Comparison of ENCODE assay signal across 10 mouse cellular contexts in the genomic region with DNA sequence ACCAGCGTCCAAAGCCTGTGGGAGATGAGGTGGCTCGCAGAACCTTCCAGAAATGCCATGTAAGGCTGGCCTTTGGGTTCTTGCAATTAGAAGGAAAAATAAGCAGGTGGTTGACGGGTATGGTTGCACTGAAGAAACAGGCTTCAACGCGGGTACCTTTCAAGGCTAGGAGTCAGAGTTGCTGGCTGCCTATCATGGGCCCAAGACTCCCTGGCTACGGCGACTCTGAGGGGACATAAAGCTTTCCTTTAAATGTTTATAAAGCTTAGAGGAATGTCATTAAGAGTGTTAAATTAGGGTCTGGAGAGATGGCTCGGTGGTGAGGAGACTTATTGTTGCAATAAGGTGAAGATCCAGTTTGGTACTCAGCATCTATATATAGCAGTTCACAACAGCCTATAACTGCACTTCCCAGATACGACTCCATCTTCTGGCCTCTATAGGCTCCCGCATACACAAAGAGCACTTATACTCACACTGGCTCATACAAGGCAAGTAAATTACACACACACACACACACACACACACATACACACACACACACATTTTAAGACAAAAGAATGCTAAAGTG. TPM values are rescaled to one million over a fixed set of nuclear protein-coding genes. Genes with fewer than 3 reads are reported as not detected.
A peak's percentile ranks its signal among the peaks of the same experiment; 100 is the strongest.
DNase-seq lines count a peak whose midpoint lies in the region; ATAC-seq lines count a peak whose summit lies in the region.
"Had no signal": no experiment of that assay in that cellular context is flagged by ENCODE, and none has a peak within 500 bp of the region (broad histone marks: within the 10 kb centered on the region; RNA-seq: fewer than 3 reads in every experiment).

No protein-coding gene starts in this region.

- WGBS in heart, embryonic 11.5 days (ENCODE audit: insufficient replicate concordance), result 35% methylated on average over 10 of the region's 10 CpGs
- WGBS in embryonic facial prominence, embryonic 12.5 days, result 32% methylated on average over 10 of the region's 10 CpGs
- WGBS in limb, embryonic 12.5 days, result 34% methylated on average over 10 of the region's 10 CpGs
- 28% methylated on average over 10 of the region's 10 CpGs for WGBS in neural tube, embryonic 15.5 days

- no peak overlapping the region for H3K27ac ChIP-seq in heart, embryonic 11.5 days (ENCODE audit: low read depth, low read length)
- no peak overlapping the region for H3K27ac ChIP-seq in embryonic facial prominence, embryonic 12.5 days
- H3K27ac ChIP-seq in limb, embryonic 12.5 days, result peak overlapping the region; percentile 43; the same call in 1 of the 2 replicates
- peak overlapping the region; percentile 68 for H3K27ac ChIP-seq in neural tube, embryonic 15.5 days (replicated peaks)

- DNase-seq in heart, adult 8-10 months (ENCODE audit: low spot score), result no peak
- DNase-seq in 416B (ENCODE audit: low read depth), result peak; percentile 81
- DNase-seq in layer of hippocampus, adult 11-12 months (ENCODE audit: low spot score), result no peak
- no peak for DNase-seq in thymus, postnatal 25 days

- ATAC-seq in heart, embryonic 11.5 days (replicated peaks; ENCODE audit: insufficient number of reproducible peaks, low FRiP score, low TSS enrichment), result no peak
- ATAC-seq in embryonic facial prominence, embryonic 12.5 days (ENCODE audit: insufficient number of reproducible peaks, insufficient read depth, low FRiP score, low TSS enrichment), result peak; percentile 22; the same call in 1 of the 2 replicates
- ATAC-seq in limb, embryonic 12.5 days (ENCODE audit: insufficient number of reproducible peaks, insufficient read depth, low FRiP score, low TSS enrichment, low read depth), result peak; percentile 49
- peak; percentile 81 for ATAC-seq in neural tube, embryonic 15.5 days (ENCODE audit: low FRiP score)

- no peaks in the 10 kb centered on the region for H3K9me3 ChIP-seq in heart, embryonic 11.5 days (replicated peaks; ENCODE audit: control insufficient read depth, low read length)
- no peaks in the 10 kb centered on the region for H3K9me3 ChIP-seq in embryonic facial prominence, embryonic 12.5 days
- no peaks in the 10 kb centered on the region for H3K9me3 ChIP-seq in limb, embryonic 12.5 days
- H3K9me3 ChIP-seq in neural tube, embryonic 15.5 days (replicated peaks), result no peaks in the 10 kb centered on the region

- H3K9ac ChIP-seq in heart, embryonic 11.5 days (ENCODE audit: low read depth, low read length), result peak overlapping the region; percentile 50; the same call in 1 of the 2 replicates
- peak overlapping the region; percentile 40 for H3K9ac ChIP-seq in embryonic facial prominence, embryonic 12.5 days
- H3K9ac ChIP-seq in limb, embryonic 12.5 days (replicated peaks), result peak overlapping the region; percentile 48
- H3K9ac ChIP-seq in neural tube, embryonic 15.5 days (replicated peaks), result peak overlapping the region; percentile 48

- H3K36me3 ChIP-seq in heart, embryonic 11.5 days (ENCODE audit: control insufficient read depth, insufficient read depth, low read length), result no peaks in the 10 kb centered on the region
- no peaks in the 10 kb centered on the region for H3K36me3 ChIP-seq in embryonic facial prominence, embryonic 12.5 days
- H3K36me3 ChIP-seq in limb, embryonic 12.5 days, result no peaks in the 10 kb centered on the region
- no peaks in the 10 kb centered on the region for H3K36me3 ChIP-seq in neural tube, embryonic 15.5 days

- H3K4me2 ChIP-seq in heart, embryonic 11.5 days, result peak overlapping the region; percentile 60
- H3K4me2 ChIP-seq in embryonic facial prominence, embryonic 12.5 days (replicated peaks), result peak overlapping the region; percentile 59
- H3K4me2 ChIP-seq in limb, embryonic 12.5 days, result peak overlapping the region; percentile 66
- H3K4me2 ChIP-seq in neural tube, embryonic 15.5 days, result peak overlapping the region; percentile 75

- H3K27me3 ChIP-seq in heart, embryonic 11.5 days (ENCODE audit: control insufficient read depth, insufficient read depth, low read length), result no peaks in the 10 kb centered on the region
- H3K27me3 ChIP-seq in embryonic facial prominence, embryonic 12.5 days, result no peaks in the 10 kb centered on the region
- 0 out of 2 replicates have a peak, but pooled peaks cover 5% of the 10 kb centered on the region for H3K27me3 ChIP-seq in limb, embryonic 12.5 days
- H3K27me3 ChIP-seq in neural tube, embryonic 15.5 days (replicated peaks), result peaks cover 2% of the 10 kb centered on the region; the same call in 1 of the 2 replicates
- H3K27me3 ChIP-seq: Patski had no signal

- H3K4me1 ChIP-seq in heart, embryonic 11.5 days (ENCODE audit: control insufficient read depth, insufficient read depth, low read length), result no peaks in the 10 kb centered on the region
- no peaks in the 10 kb centered on the region for H3K4me1 ChIP-seq in embryonic facial prominence, embryonic 12.5 days
- H3K4me1 ChIP-seq in limb, embryonic 12.5 days (replicated peaks), result no peaks in the 10 kb centered on the region; the same call in 1 of the 2 replicates
- H3K4me1 ChIP-seq in neural tube, embryonic 15.5 days, result peaks cover 10% of the 10 kb centered on the region

- H3K4me3 ChIP-seq in heart, embryonic 11.5 days (ENCODE audit: low read depth, low read length), result peak overlapping the region; percentile 34
- H3K4me3 ChIP-seq in embryonic facial prominence, embryonic 12.5 days, result peak overlapping the region; percentile 31
- H3K4me3 ChIP-seq in limb, embryonic 12.5 days (replicated peaks), result peak overlapping the region; percentile 37
- H3K4me3 ChIP-seq in neural tube, embryonic 15.5 days (replicated peaks), result peak overlapping the region; percentile 40

RNA-seq across cellular contexts. Expression of a gene that starts 21.9 kb away (rescaled TPM):
- not detected in 2 replicates for polyA plus RNA-seq in heart, embryonic 11.5 days (2014; fragmentation: Nextera tagmentation; extraction: Ambion mirVana)
- not detected for total RNA-seq in heart, adult 8-10 months (2022)
- not detected in 2 replicates for polyA plus RNA-seq in embryonic facial prominence, embryonic 12.5 days (2016; fragmentation: Nextera tagmentation; extraction: Ambion mirVana)
- not detected in 2 replicates for polyA plus RNA-seq in limb, embryonic 12.5 days (2016; fragmentation: Nextera tagmentation; extraction: Ambion mirVana)
- not detected in 2 replicates for polyA plus RNA-seq in neural tube, embryonic 15.5 days (2015; fragmentation: Nextera tagmentation; extraction: Ambion mirVana)
- polyA plus RNA-seq: large intestine, adult 2 months; Patski had no signal

Comparison
In these comparisons a context has a peak if more than half of its experiments do, and no peak if none do; other contexts are left out.
1. H3K27ac ChIP-seq: peak in limb, embryonic 12.5 days (single experiment) and neural tube, embryonic 15.5 days (single experiment); none in heart, embryonic 11.5 days (single experiment) and embryonic facial prominence, embryonic 12.5 days (single experiment).
2. Peak in every context shown above with its lines, with median percentiles within 50 percentile points of each other: H3K4me2 ChIP-seq, H3K4me3 ChIP-seq and H3K9ac ChIP-seq.